Mouse (Mus musculus) limb, embryonic 11.5 days (tissue): Measurements from ENCODE around the gene Evi5l. TPM values are rescaled to one million over a fixed set of nuclear protein-coding genes. Genes with fewer than 3 reads are reported as not detected.

Experiments used
- ATAC-seq: fragments of 200-750 bp; cut with Nextera tagmentation; 2 replicates; pipeline ENCODE4 v1.8.0; 2017; ENCODE audit warnings: low read depth; ENCODE audit not compliant: insufficient number of reproducible peaks, low FRiP score, low TSS enrichment
- DNase-seq: peaks from one replicate; pipeline ENCODE4 v3.0.0-alpha.2; 2015; ENCODE audit warnings: low spot score
- H3K27ac ChIP-seq: fragments of 300-500 bp; sonication (generic); replicated peaks from 2 replicates; pipeline ENCODE4 v1.5.1; 2014; ENCODE audit warnings: low read depth, mild to moderate bottlenecking, low read length
- H3K27me3 ChIP-seq: fragments of 300-500 bp; sonication (generic); 2 replicates; pipeline ENCODE4 v1.6.1; 2014; ENCODE audit warnings: mild to moderate bottlenecking, low read length, mixed read lengths; ENCODE audit not compliant: control insufficient read depth, insufficient read depth
- H3K36me3 ChIP-seq: fragments of 300-500 bp; sonication (generic); 2 replicates; pipeline ENCODE4 v1.6.1; 2014; ENCODE audit warnings: mild to moderate bottlenecking, low read length, moderate library complexity, mixed read lengths; ENCODE audit not compliant: control insufficient read depth, insufficient read depth
- H3K4me1 ChIP-seq: fragments of 300-500 bp; sonication (generic); 2 replicates; pipeline ENCODE4 v1.6.1; 2014; ENCODE audit warnings: low read length, mixed read lengths; ENCODE audit not compliant: control insufficient read depth, insufficient read depth
- H3K4me2 ChIP-seq: fragments of 300-500 bp; sonication (generic); 2 replicates; pipeline ENCODE4 v1.6.1; 2014; ENCODE audit warnings: low read depth, mild to moderate bottlenecking, moderate library complexity; ENCODE audit not compliant: severe bottlenecking
- H3K4me3 ChIP-seq: fragments of 300-500 bp; sonication (generic); 2 replicates; pipeline ENCODE4 v1.5.1; 2014; ENCODE audit warnings: low read depth, low read length
- H3K9ac ChIP-seq: fragments of 300-500 bp; sonication (generic); 2 replicates; pipeline ENCODE4 v1.6.1; 2014; ENCODE audit warnings: mild to moderate bottlenecking, low read length
- H3K9me3 ChIP-seq: fragments of 300-500 bp; sonication (generic); 2 replicates; pipeline ENCODE4 v1.6.1; 2016; ENCODE audit warnings: low read length; ENCODE audit not compliant: control insufficient read depth
- WGBS: fragments of 180-500 bp; shearing (Covaris S2); extraction: QIAGEN DNeasy Blood & Tissue Kit; methylation state at CpG from one replicate; pipeline ENCODE4 v1.1.7; 2014; 5-methylcytosine and 5-hydroxymethylcytosine counted together
- polyA plus RNA-seq: library from polyadenylated mRNA; unstranded; fragments of >200 nt; fragmentation: Nextera tagmentation; extraction: Ambion mirVana; gene quantifications from 2 replicates; pipeline ENCODE4 v1.2.1, GENCODE M21; 2014

Gene Evi5l
- polyA plus RNA-seq, 1 experiment from 2014 or later = 17.2 TPM

- H3K36me3 ChIP-seq = peaks cover 14% of the 10 kb centered on the region
- no peaks in the 10 kb centered on the region for H3K27me3 ChIP-seq
- peak overlapping the region; percentile 90 for H3K4me3 ChIP-seq
- H3K4me2 ChIP-seq = peak overlapping the region; percentile 91
- H3K4me1 ChIP-seq = peaks cover 12% of the 10 kb centered on the region
- peak; percentile 4; the same call in 1 of the 2 replicates for ATAC-seq
- no peaks in the 10 kb centered on the region; the same call in 1 of the 2 replicates for H3K9me3 ChIP-seq
- 16% methylated on average over 19 of the region's 19 CpGs for WGBS
- DNase-seq = no peak
- no peak overlapping the region; the same call in 1 of the 2 replicates for H3K27ac ChIP-seq
- peak overlapping the region; percentile 85 for H3K9ac ChIP-seq
These were observed 73.0 kb downstream of the Evi5l start for GRCm38 (mm10) chr8:4239193-4239890.

- Histone ChIP-seq H3K27ac (no peak overlapping the region), H3K9ac (no peak overlapping the region), H3K36me3 (peaks cover 30% of the 10 kb centered on the region), H3K9me3 (no peaks in the 10 kb centered on the region; the same call in 1 of the 2 replicates), H3K4me3 (no peak overlapping the region), H3K4me1 (peaks cover 10% of the 10 kb centered on the region), H3K4me2 (no peak overlapping the region), H3K27me3 (no peaks in the 10 kb centered on the region)
- WGBS = 92% methylated on average over 5 of the region's 5 CpGs
- ATAC-seq (no peak), DNase-seq (no peak)
These were observed 78.7 kb downstream of the Evi5l start for GRCm38 (mm10) chr8:4245061-4245460.

GRCm38 (mm10) chr8:4245737-4246136, 79.4 kb downstream of the Evi5l start:
- Histone ChIP-seq H3K9me3 (no peaks in the 10 kb centered on the region; the same call in 1 of the 2 replicates), H3K9ac (no peak overlapping the region), H3K36me3 (peaks cover 30% of the 10 kb centered on the region), H3K4me2 (no peak overlapping the region), H3K27me3 (no peaks in the 10 kb centered on the region), H3K27ac (no peak overlapping the region), H3K4me3 (no peak overlapping the region), H3K4me1 (peaks cover 7% of the 10 kb centered on the region; the same call in 1 of the 2 replicates)
- no peak for DNase-seq
- WGBS = 84% methylated on average over 13 of the region's 13 CpGs
- no peak for ATAC-seq

- Histone ChIP-seq H3K4me1 (peaks cover 7% of the 10 kb centered on the region; the same call in 1 of the 2 replicates), H3K27ac (no peak overlapping the region), H3K27me3 (no peaks in the 10 kb centered on the region), H3K36me3 (peaks cover 30% of the 10 kb centered on the region), H3K4me3 (no peak overlapping the region), H3K4me2 (no peak overlapping the region), H3K9me3 (no peaks in the 10 kb centered on the region; the same call in 1 of the 2 replicates), H3K9ac (no peak overlapping the region)
- no peak for DNase-seq
- ATAC-seq = no peak
- WGBS = 88% methylated on average over 8 of the region's 8 CpGs
These were observed 80.9 kb downstream of the Evi5l start for GRCm38 (mm10) chr8:4247241-4247640.

- Histone ChIP-seq H3K4me1 (peaks cover 7% of the 10 kb centered on the region; the same call in 1 of the 2 replicates), H3K4me2 (peak within 1 kb of the TSS; percentile 22; the same call in 1 of the 2 replicates), H3K9ac (no peak within 1 kb of the TSS), H3K4me3 (no peak within 1 kb of the TSS), H3K27me3 (no peaks in the 10 kb centered on the region), H3K36me3 (peaks cover 24% of the 10 kb centered on the region), H3K27ac (no peak within 1 kb of the TSS), H3K9me3 (no peaks in the 10 kb centered on the region)
- ATAC-seq (no peak), DNase-seq (no peak)
- WGBS = 79% methylated on average over 15 of the region's 15 CpGs
These were observed 81.7 kb downstream of the Evi5l start, which contains the start of gene Tgfbr3l for GRCm38 (mm10) chr8:4247951-4248540. Gene Tgfbr3l, plus strand, starts transcription at chr8:4248214.

GRCm38 (mm10) chr8:4249213-4249612, 82.8 kb downstream of the Evi5l start:
- Histone ChIP-seq H3K27ac (no peak overlapping the region), H3K4me1 (peaks cover 10% of the 10 kb centered on the region), H3K4me3 (no peak overlapping the region), H3K9ac (peak overlapping the region; percentile 22; the same call in 1 of the 2 replicates), H3K9me3 (no peaks in the 10 kb centered on the region), H3K36me3 (peaks cover 16% of the 10 kb centered on the region), H3K27me3 (no peaks in the 10 kb centered on the region), H3K4me2 (peak overlapping the region; percentile 22; the same call in 1 of the 2 replicates)
- no peak for ATAC-seq
- 13% methylated on average over 29 of the region's 29 CpGs for WGBS
- peak; percentile 70 for DNase-seq

- DNase-seq (peak; percentile 89), ATAC-seq (peak; percentile 26; the same call in 1 of the 2 replicates)
- peaks cover 11% of the 10 kb centered on the region for H3K36me3 ChIP-seq
- 30% methylated on average over 26 of the region's 26 CpGs for WGBS
- H3K4me2 ChIP-seq = no peak overlapping the region
- no peak overlapping the region for H3K27ac ChIP-seq
- peaks cover 11% of the 10 kb centered on the region for H3K4me1 ChIP-seq
- peak overlapping the region; percentile 37; the same call in 1 of the 2 replicates for H3K9ac ChIP-seq
- no peak overlapping the region for H3K4me3 ChIP-seq
- H3K9me3 ChIP-seq = no peaks in the 10 kb centered on the region
- H3K27me3 ChIP-seq = no peaks in the 10 kb centered on the region
These were observed 84.1 kb downstream of the Evi5l start for GRCm38 (mm10) chr8:4250306-4250970.

GRCm38 (mm10) chr8:4252116-4252760, 85.9 kb downstream of the Evi5l start:
- Histone ChIP-seq H3K36me3 (peaks cover 2% of the 10 kb centered on the region), H3K27me3 (no peaks in the 10 kb centered on the region), H3K4me1 (peaks cover 13% of the 10 kb centered on the region), H3K4me3 (peak overlapping the region; percentile 82), H3K9ac (no peak overlapping the region), H3K4me2 (peak overlapping the region; percentile 66), H3K9me3 (no peaks in the 10 kb centered on the region), H3K27ac (no peak overlapping the region)
- DNase-seq (no peak), ATAC-seq (no peak)
- WGBS = 49% methylated on average over 8 of the region's 8 CpGs
